Mouse (Mus musculus) hindlimb bud, embryonic 11.5 days (tissue): Measurements from ENCODE around the gene Rasgrp1.

Experiments
- DNase-seq: peaks from one replicate; pipeline ENCODE4 v3.0.0-alpha.2; 2012; ENCODE audit warnings: low read depth, low spot score; ENCODE audit errors: extremely low spot score

Rasgrp1 gene

DNA sequence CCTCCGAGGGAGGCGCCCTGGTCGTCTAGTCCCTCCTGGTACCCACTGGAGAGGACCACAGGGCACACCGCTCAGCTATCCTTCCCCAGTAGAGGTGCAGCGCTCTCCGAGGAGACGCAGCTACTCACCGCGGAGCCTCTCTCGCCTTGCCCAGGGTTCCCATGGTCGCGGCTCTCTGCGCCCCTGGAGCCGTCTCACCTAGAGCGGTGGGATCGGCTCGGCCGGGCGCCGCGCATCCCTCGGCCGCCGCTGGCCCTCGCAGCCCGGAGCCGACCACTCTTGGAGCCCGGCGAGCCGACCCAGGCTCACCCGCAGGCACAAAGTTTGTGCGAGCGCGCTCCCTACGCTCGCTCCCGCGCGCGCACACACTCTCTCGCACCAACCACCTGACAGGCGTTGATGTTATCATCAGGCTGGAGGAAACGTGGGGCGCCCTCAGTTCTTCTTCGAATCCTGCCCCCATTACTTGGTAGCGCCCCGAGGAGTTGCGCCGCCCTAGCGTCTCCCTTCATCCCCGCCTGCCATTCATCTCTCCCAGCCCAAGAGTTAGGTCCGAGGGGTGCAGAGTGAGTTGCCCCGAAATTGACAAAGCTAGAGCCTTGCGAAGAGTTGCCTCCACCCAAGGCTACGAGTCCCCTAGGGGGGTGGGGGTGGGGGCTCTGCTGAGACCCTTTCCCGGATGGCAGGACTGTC lies at the start of gene Rasgrp1:
Gene Rasgrp1 (minus strand): TSS at position 455 of the 693 bp plus-strand sequence.
- DNase-seq = no peak

DNA sequence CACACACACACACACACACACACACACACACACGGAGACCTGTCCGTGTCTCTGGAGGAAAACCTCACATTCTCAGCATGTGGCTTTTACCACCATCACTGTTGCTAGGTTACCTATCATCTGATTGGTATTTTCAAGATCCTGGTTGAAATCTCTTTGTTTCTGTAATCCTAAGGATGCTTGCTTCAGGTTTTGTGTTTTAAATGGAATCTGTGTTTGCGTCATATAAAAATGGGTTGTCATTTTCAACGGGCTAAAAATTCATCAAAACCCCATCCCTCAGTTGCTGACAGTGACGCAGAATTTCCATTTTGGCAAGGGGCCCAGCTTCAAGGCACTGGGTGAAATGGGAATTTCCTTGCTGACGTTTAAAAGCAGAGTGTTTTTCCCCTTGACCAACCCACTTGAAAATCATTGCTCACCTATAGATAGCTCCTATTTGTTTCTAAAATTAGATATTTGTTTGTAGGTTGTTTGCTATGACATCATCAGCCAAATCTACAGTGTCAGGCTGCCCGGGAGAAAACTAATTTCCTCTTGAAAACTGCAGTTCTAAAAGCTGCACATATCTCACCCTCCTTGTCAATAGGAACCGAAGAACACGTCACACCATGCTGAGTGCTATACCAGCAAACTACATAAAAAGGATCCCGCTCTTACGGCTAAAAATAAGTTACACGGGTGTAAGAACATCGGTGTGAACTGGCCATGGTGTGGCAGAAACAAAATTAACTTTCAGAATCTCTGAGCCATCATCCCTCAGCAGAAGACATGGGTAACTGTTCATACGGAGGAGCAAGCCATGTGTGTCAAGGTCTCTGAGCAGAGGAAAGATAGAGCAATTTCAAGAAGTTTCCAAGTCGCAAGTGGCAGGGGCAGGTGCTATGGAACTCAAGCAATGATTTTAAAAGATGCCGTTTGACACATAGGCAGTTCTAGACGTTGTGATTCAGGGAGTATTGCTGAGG lies 47.4 kb upstream of the Rasgrp1 start:
- DNase-seq = no peak

DNA sequence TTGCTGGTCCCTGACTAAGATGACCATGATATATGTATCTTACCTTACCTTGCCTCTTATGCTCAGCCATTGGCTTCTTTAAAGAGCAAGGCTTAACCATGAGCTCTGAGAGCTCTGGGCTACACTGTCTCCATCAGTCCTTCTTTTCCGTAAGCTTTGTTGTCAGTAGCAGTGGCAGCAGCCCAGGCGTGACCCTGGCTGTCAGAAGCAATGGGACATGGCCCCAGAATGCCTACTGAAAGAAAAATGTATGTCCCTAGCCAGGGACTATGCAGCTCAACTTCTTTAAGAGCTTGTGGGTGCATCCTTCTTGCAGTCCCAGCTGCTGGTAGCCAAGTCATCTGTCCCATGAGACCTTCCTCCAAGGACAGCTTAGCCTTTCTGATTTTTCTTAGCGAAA lies 46.7 kb upstream of the Rasgrp1 start:
- no peak for DNase-seq

- no peak for DNase-seq
These were observed 45.3 kb upstream of the Rasgrp1 start for GRCm38 (mm10) chr2:117388121-117388520.

DNA sequence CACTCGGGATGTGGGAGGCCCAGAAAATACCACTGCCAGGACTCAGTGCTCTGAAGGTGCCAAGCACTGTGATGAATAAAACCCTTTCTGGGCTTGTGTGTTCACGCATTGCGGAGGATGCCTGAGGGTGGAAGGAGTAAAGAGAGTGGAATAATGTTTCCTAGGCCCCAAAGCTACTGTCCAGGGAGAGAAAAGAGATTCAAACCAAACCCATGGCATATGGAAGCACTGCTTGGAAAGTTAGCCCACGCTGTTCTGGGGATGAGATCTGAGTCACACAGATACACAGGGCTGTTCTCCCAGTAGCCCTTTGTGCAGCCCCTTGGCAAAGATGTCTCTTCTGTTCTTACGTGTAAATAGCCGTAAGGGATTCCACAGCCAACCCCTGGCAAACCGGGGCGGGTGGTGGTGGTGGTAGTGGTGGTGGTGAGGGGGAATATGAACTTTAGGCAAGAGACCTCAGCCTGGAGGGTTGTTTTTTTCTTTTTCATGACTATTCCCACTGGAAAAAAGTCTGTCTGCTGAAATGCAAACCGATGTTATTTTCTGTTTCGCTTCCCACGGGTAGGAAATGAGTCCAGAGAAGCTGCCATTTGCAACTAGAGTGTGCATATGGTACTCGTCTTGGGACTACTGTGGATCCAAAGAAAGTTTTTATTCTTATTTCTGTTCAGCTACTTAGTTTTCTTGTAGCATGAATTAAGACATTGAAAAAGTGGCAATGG lies 44.3 kb upstream of the Rasgrp1 start:
- DNase-seq = no peak

DNA sequence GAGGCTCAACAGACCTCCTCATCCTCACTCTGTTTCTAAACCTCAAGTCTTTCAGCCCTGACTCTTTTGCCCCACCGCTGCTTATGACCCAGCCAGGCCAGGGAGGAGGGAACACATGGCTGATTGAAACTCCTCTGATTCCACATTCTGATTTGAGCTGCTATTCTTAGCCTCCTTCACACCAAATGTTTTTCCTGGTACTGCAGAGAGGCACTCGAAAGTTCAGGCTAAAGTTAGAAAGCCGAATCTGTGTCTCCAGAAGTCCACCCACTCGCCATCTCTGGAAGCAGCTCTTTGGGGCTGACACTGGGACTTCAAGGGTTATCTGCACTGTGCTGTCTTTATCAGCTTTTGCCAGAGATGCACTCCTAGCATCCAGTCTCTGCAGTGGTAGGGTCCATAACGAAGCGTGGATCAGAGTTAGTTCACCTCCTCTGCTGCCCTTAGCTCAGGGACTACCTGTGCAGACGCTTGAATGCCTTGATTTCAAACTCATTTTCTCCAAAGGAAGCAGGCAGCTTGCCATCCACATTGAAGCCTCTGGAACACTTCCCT lies 43.3 kb upstream of the Rasgrp1 start:
- DNase-seq = no peak

DNA sequence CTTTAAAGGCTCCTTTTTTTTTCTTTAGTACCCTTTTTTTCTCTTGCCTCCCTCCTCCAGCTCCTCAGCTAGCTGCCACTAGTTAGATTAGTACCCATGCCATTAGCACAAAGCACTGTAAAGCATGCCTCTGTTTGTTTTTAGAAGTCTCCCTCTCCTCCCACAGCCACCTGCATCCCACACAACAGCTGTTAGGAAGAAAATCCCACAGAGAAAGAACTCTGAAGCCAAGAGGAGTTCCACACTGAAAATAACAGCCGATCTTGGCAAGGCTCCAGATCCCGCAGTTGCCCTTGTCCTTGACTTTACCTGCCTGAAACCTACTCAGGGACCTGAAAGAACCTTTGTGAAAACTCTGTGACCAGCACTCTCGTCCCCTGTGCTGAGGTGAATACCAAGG lies 38.5 kb upstream of the Rasgrp1 start:
- no peak for DNase-seq

DNA sequence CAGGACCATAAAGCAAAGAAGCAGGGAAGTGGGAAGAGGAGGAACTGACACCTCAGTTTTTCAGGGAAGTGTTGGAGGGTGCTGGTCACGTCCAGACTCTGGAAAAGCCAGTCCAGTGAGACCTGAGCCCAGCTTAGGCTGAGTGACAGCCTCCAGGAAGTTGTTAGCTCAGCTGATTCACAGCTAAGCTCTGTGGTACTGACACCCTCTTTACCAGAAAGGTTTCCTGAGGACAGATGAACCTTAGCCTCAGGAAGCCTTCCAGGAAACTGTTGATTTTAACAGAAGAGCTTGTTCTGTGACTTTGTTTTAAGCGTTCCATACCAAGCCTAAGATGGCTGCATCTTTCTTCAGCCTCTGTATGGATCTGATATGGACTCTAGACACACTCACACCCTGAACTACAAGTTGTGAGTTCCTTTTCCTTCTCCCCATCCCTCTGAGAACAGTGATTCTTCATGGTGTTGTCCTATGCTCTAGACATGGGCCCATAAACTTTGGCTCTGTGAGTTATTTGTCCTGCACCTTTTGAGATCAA lies 31.6 kb upstream of the Rasgrp1 start:
- no peak for DNase-seq

DNA sequence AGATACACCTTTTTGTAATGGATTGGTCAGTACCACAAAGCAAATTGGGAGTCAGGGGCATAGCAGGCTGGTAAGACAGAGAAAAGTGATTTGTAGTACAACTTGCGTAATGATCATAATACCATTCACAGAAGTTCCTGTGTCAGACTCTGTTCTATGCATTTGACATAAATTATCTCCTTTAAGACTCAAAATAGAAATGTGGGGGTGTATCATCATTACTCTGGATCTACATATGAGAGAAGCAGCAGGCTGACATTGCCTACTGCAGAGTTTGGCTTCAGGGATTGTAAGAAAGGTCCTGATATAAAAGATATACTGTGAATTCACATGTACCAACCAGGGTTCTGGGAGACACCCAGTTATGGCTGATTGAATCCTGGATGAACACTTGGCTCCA lies 28.9 kb upstream of the Rasgrp1 start:
- no peak for DNase-seq

GRCm38 (mm10) chr2:117366478-117366877 lies 23.7 kb upstream of the Rasgrp1 start:
- no peak for DNase-seq

- no peak for DNase-seq
These were observed 21.3 kb upstream of the Rasgrp1 start for GRCm38 (mm10) chr2:117364056-117364455.

DNA sequence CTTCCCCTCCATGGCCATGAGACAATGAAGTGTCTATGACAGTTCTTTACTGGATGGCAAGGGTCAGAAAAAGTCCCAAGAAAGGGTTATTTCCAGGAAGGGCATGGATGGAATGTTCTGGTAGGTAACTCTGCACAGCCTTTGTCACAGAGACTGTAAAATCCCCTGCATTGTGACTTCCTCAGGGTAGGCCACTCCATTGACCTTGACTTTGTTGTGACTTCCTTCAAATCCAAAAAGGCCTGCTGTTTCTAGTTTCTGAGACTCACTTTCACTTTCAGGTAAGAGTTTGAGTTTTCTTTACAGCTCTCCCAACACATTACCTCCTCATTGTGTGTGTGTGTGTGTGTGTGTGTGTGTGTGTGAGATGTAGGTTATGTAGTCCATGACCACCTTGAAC lies 15.1 kb upstream of the Rasgrp1 start:
- no peak for DNase-seq

- no peak for DNase-seq
These were observed 9.7 kb upstream of the Rasgrp1 start for GRCm38 (mm10) chr2:117352305-117353123.

DNA sequence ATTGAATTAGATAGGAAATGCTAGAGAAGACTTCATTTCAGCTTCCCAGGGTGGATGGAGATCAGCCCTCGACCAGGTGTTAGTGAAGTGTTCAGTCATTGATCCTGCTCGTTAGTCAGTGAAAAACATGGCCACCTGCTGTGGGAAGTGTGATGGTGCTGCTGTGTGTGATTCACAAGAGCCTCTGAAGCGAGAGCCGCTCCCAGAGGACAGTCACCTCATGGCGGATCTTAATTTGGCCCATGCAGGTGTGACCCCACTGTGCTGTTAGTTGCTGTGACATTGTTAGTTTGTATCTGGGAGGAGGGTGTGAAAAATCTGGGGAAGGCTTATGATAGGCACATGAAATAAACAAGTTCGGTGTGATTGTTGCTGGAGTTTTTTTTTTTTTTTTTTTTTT lies 7.3 kb upstream of the Rasgrp1 start:
- no peak for DNase-seq

- DNase-seq = no peak
These were observed 431 bp upstream of the Rasgrp1 start for GRCm38 (mm10) chr2:117343240-117343624.

- DNase-seq = no peak
These were observed 683 bp downstream of the Rasgrp1 start for GRCm38 (mm10) chr2:117342090-117342546.

GRCm38 (mm10) chr2:117338501-117338900 lies 4.3 kb downstream of the Rasgrp1 start:
- no peak for DNase-seq

- DNase-seq = no peak
These were observed 4.9 kb downstream of the Rasgrp1 start for GRCm38 (mm10) chr2:117337902-117338301.

- DNase-seq = no peak
These were observed 5.7 kb downstream of the Rasgrp1 start for GRCm38 (mm10) chr2:117336946-117337665.
